ENCODE assay signal across 29 mouse cellular contexts in the genomic region with DNA sequence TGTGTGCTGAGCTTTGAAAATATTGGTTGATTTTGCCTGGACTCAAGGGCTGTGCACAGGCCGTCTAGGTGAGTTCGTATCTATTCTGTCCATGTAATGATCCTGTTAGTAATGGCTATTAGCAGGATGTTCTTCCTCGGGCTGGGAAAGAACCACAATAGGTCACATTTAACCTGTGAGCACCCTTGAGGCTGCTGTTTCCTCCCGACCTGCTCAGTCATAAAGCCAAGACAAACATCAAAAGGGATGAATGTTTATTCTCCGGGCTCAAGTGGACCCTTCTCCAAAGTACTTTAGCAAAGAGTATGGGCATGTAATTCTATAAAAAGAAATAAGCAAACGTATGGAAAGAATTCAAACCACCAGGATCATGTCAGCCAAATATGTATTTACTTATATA. TPM values are rescaled to one million over a fixed set of nuclear protein-coding genes. Genes with fewer than 3 reads are reported as not detected.
"Had no signal": no experiment of that assay in that cellular context is flagged by ENCODE, and none has a peak within 500 bp of the region (broad histone marks: within the 10 kb centered on the region; RNA-seq: fewer than 3 reads in every experiment).

No protein-coding gene starts in this region.

- H3K4me1 ChIP-seq: limb, embryonic 12.5 days; limb, embryonic 15.5 days; stomach, embryonic 15.5 days had no signal

- H3K9ac ChIP-seq: limb, embryonic 12.5 days; limb, embryonic 15.5 days; liver, embryonic 14.5 days; liver, postnatal 0 days; stomach, embryonic 15.5 days had no signal

- DNase-seq: kidney, adult 2 months; kidney, postnatal 36 days; layer of hippocampus, adult 9-11 months; liver, postnatal 0 days; midbrain, embryonic 14.5 days; right cerebral cortex, adult 18-20 months; right cerebral cortex, postnatal 25 days; spleen, adult 18-20 months; thymus, postnatal 25 days had no signal

- ATAC-seq: hindbrain, postnatal 0 days; inflammation-experienced regulatory T-cells, adult 6 months; intestine, embryonic 16.5 days; liver, postnatal 0 days had no signal

- H3K9me3 ChIP-seq: limb, embryonic 12.5 days; limb, embryonic 15.5 days; stomach, embryonic 15.5 days had no signal

- H3K4me3 ChIP-seq: limb, embryonic 12.5 days; limb, embryonic 15.5 days; stomach, embryonic 15.5 days had no signal

- H3K27me3 ChIP-seq: limb, embryonic 12.5 days; limb, embryonic 15.5 days; stomach, embryonic 15.5 days had no signal

- H3K4me2 ChIP-seq: limb, embryonic 12.5 days; limb, embryonic 15.5 days; liver, embryonic 11.5 days; midbrain, embryonic 11.5 days; stomach, embryonic 15.5 days had no signal

- H3K36me3 ChIP-seq: limb, embryonic 12.5 days; limb, embryonic 15.5 days; stomach, embryonic 15.5 days had no signal

- H3K27ac ChIP-seq: hindbrain, postnatal 0 days; kidney, postnatal 0 days; limb, embryonic 12.5 days; limb, embryonic 15.5 days; liver, embryonic 14.5 days; stomach, embryonic 15.5 days had no signal

RNA-seq across cellular contexts. Expression of gene Mbl1, which starts 5.2 kb away (rescaled TPM):
- total RNA-seq: hindbrain, postnatal 0 days; layer of hippocampus, postnatal 25 days; left cerebral cortex, adult 18-20 months; left cerebral cortex, postnatal 36 days; megakaryocyte progenitor cell, adult 5-6 weeks; megakaryocyte-erythroid progenitor cell, adult 5-6 weeks; midbrain, postnatal 0 days had no signal
- polyA plus RNA-seq: hindbrain, postnatal 0 days; inflammation-experienced regulatory T-cells, adult 6 months; kidney, embryonic 14.5 days; kidney, postnatal 0 days; limb, embryonic 12.5 days; limb, embryonic 15.5 days; midbrain, embryonic 11.5 days; midbrain, embryonic 14.5 days; midbrain, postnatal 0 days; neural tube, embryonic 11.5 days; neural tube, embryonic 14.5 days; thymus, postnatal 0 days had no signal

RNA-seq across cellular contexts. Expression of gene Sftpa1, which starts 14.5 kb away (rescaled TPM):
- total RNA-seq: hindbrain, postnatal 0 days; layer of hippocampus, postnatal 25 days; left cerebral cortex, adult 18-20 months; left cerebral cortex, postnatal 36 days; megakaryocyte progenitor cell, adult 5-6 weeks; megakaryocyte-erythroid progenitor cell, adult 5-6 weeks; midbrain, postnatal 0 days had no signal
- polyA plus RNA-seq: hindbrain, postnatal 0 days; inflammation-experienced regulatory T-cells, adult 6 months; intestine, embryonic 16.5 days; kidney, adult 2 months; kidney, embryonic 14.5 days; limb, embryonic 12.5 days; limb, embryonic 15.5 days; liver, embryonic 11.5 days; midbrain, embryonic 11.5 days; midbrain, embryonic 14.5 days; midbrain, postnatal 0 days; neural tube, embryonic 11.5 days; neural tube, embryonic 14.5 days; stomach, embryonic 15.5 days had no signal

RNA-seq across cellular contexts. Expression of gene Sftpd, which starts 38.9 kb away (rescaled TPM):
- total RNA-seq: hindbrain, postnatal 0 days; layer of hippocampus, postnatal 25 days; left cerebral cortex, adult 18-20 months; left cerebral cortex, postnatal 36 days; megakaryocyte progenitor cell, adult 5-6 weeks; megakaryocyte-erythroid progenitor cell, adult 5-6 weeks; midbrain, postnatal 0 days had no signal
- polyA plus RNA-seq: hindbrain, postnatal 0 days; inflammation-experienced regulatory T-cells, adult 6 months; kidney, adult 2 months; kidney, embryonic 14.5 days; limb, embryonic 12.5 days; liver, embryonic 14.5 days; midbrain, embryonic 11.5 days; midbrain, embryonic 14.5 days; neural tube, embryonic 11.5 days; neural tube, embryonic 14.5 days had no signal

RNA-seq across cellular contexts. Expression of gene Mat1a, which starts 41.2 kb away (rescaled TPM):
- total RNA-seq: hindbrain, postnatal 0 days; layer of hippocampus, postnatal 25 days; left cerebral cortex, adult 18-20 months; left cerebral cortex, postnatal 36 days; megakaryocyte progenitor cell, adult 5-6 weeks; megakaryocyte-erythroid progenitor cell, adult 5-6 weeks; midbrain, postnatal 0 days had no signal
- polyA plus RNA-seq: hindbrain, postnatal 0 days; inflammation-experienced regulatory T-cells, adult 6 months; kidney, embryonic 14.5 days; limb, embryonic 12.5 days; midbrain, embryonic 11.5 days; midbrain, embryonic 14.5 days; midbrain, postnatal 0 days; neural tube, embryonic 11.5 days; neural tube, embryonic 14.5 days had no signal
